In genomic region chr13:89741116-89741551, GRCm38 (mm10) we compare ENCODE assay signal across 8 mouse cellular contexts. TPM values are rescaled to one million over a fixed set of nuclear protein-coding genes. Genes with fewer than 3 reads are reported as not detected.
DNase-seq lines count a peak whose midpoint lies in the region; ATAC-seq and TF ChIP-seq lines count a peak whose summit lies in the region.

No protein-coding gene starts in this region.

- ATAC-seq in megakaryocyte progenitor cell, adult 5-6 weeks (replicated peaks; ENCODE audit: poor library complexity) = no peak

- no peak overlapping the region for H3K27ac ChIP-seq in thymus, adult 2 months (ENCODE audit: control insufficient read depth, insufficient read depth, low read length)
- peak overlapping the region; percentile 86 for H3K27ac ChIP-seq in midbrain, embryonic 10.5 days (replicated peaks)

- no peak overlapping the region for H3K4me3 ChIP-seq in thymus, adult 2 months (ENCODE audit: control insufficient read depth, insufficient read depth, low read length)
- peak overlapping the region; percentile 73 for H3K4me3 ChIP-seq in midbrain, embryonic 10.5 days

- peaks cover 14% of the 10 kb centered on the region for H3K4me1 ChIP-seq in thymus, adult 2 months (replicated peaks; ENCODE audit: control insufficient read depth, insufficient read depth, low read length)
- peaks cover 63% of the 10 kb centered on the region for H3K4me1 ChIP-seq in midbrain, embryonic 10.5 days

- H3K36me3 ChIP-seq in thymus, adult 2 months (ENCODE audit: control insufficient read depth, insufficient read depth, low read length) = no peaks in the 10 kb centered on the region
- no peaks in the 10 kb centered on the region for H3K36me3 ChIP-seq in midbrain, embryonic 10.5 days

- no peak for TF ChIP-seq POLR2A in thymus, adult 2 months (IDR thresholded peaks at IDR 0.05; ENCODE audit: control insufficient read depth, extremely low read depth, insufficient read depth, low read length, poor library complexity)

- H3K27me3 ChIP-seq in thymus, adult 2 months (ENCODE audit: control insufficient read depth, insufficient read depth, low read length) = peaks cover 13% of the 10 kb centered on the region
- H3K27me3 ChIP-seq in midbrain, embryonic 10.5 days (ENCODE audit: low read depth, poor library complexity, severe bottlenecking) = peaks cover 22% of the 10 kb centered on the region

- no peaks in the 10 kb centered on the region for H3K9me3 ChIP-seq in midbrain, embryonic 10.5 days (replicated peaks)

- WGBS in thymus, adult 2 months = 6% methylated on average over 14 of the region's 14 CpGs
- WGBS in midbrain, embryonic 10.5 days = under 1% methylated on average over 14 of the region's 14 CpGs

- TF ChIP-seq CTCF in thymus, adult 2 months (IDR thresholded peaks at IDR 0.05; ENCODE audit: borderline replicate concordance, control insufficient read depth, extremely low read depth, insufficient read depth, low read length, poor library complexity) = no peak

- DNase-seq in adrenal gland, postnatal 10 days = peak; percentile 39
- DNase-seq in adrenal gland, postnatal 4 days (ENCODE audit: low spot score in 2 of 2) = no peak
- peak; percentile 1 for DNase-seq in thymus, adult 2 months
- no peak for DNase-seq in thymus, postnatal 25 days
- DNase-seq in gastrocnemius, postnatal 4 days (ENCODE audit: low spot score in 2 of 2) = peak; percentile 35 to 64
- DNase-seq in kidney, postnatal 10 days = peak; percentile 41
- DNase-seq in midbrain, embryonic 10.5 days (ENCODE audit: low spot score) = peak; percentile 73

RNA-seq across cellular contexts. Expression of gene Vcan, which starts 1.2 kb away (rescaled TPM):
- 10 to 100 TPM; 14.4 to 16.1 TPM for total RNA-seq in adrenal gland, postnatal 10 days (2021)
- total RNA-seq in adrenal gland, postnatal 4 days (2021) = 10 to 100 TPM; 34.2 to 36.2 TPM
- polyA plus RNA-seq in thymus, adult 2 months (2012; rRNA removed) = 1.4 and 2.7 TPM in 2 replicates
- 100 to 1,000 TPM; 184 to 219 TPM for total RNA-seq in gastrocnemius, postnatal 4 days (2021)
- 29.3 and 29.7 TPM in 2 replicates for polyA plus RNA-seq in midbrain, embryonic 10.5 days (2016; fragmentation: Nextera tagmentation; extraction: Ambion mirVana)
- total RNA-seq in megakaryocyte progenitor cell, adult 5-6 weeks (2015) = 0.68 and 1.2 TPM in 2 replicates
- 0.29 and 0.30 TPM in 2 replicates for total RNA-seq in megakaryocyte progenitor cell, adult 5-6 weeks (2017)

Comparison
In these comparisons a context has a peak if more than half of its experiments do, and no peak if none do; other contexts are left out.
1. DNase-seq: peak in adrenal gland, postnatal 10 days (single experiment), thymus, adult 2 months (single experiment), gastrocnemius, postnatal 4 days (2 of 2), kidney, postnatal 10 days (single experiment) and midbrain, embryonic 10.5 days (single experiment); none in adrenal gland, postnatal 4 days (0 of 2) and thymus, postnatal 25 days (single experiment).
2. RNA of gene Vcan, which starts 1.2 kb away (total RNA-seq): 184 to 219 TPM in gastrocnemius, postnatal 4 days, 34.2 to 36.2 TPM in adrenal gland, postnatal 4 days and 14.4 to 16.1 TPM in adrenal gland, postnatal 10 days; 0.29 to 1.2 TPM in megakaryocyte progenitor cell, adult 5-6 weeks; every median in the first group is over 4 times any median in the second.